Mouse (Mus musculus): Measurements from ENCODE around the gene Pik3ap1.

GRCm38 (mm10) chr19:41323125-41323524 is 61.8 kb downstream of the Pik3ap1 start:
- TF ChIP-seq CTCF (IDR thresholded peaks at IDR 0.05) (no peak), POLR2A (IDR thresholded peaks at IDR 0.05; ENCODE audit: insufficient read depth, low read depth, low read length) (no peak)
